Mouse (Mus musculus) heart, embryonic 15.5 days (tissue): ENCODE data around the gene Myof. TPM values are rescaled to one million over a fixed set of nuclear protein-coding genes. Genes with fewer than 3 reads are reported as not detected.

Experiments used
- ATAC-seq: fragments of 200-750 bp; cut with Nextera tagmentation; replicated peaks from 2 replicates; pipeline ENCODE4 v1.8.0; 2017; ENCODE audit warnings: low read depth, moderate TSS enrichment; ENCODE audit not compliant: insufficient number of reproducible peaks, insufficient read depth, low FRiP score
- H3K27ac ChIP-seq: fragments of 300-500 bp; sonication (generic); 2 replicates; pipeline ENCODE4 v1.5.1; 2015; ENCODE audit warnings: mild to moderate bottlenecking, inconsistent platforms
- H3K27me3 ChIP-seq: fragments of 300-500 bp; sonication (generic); 2 replicates; pipeline ENCODE4 v1.6.1; 2015; ENCODE audit warnings: inconsistent platforms
- H3K36me3 ChIP-seq: fragments of 300-500 bp; sonication (generic); 2 replicates; pipeline ENCODE4 v1.6.1; 2015; ENCODE audit warnings: mild to moderate bottlenecking, inconsistent platforms
- H3K4me1 ChIP-seq: fragments of 300-500 bp; sonication (generic); replicated peaks from 2 replicates; pipeline ENCODE4 v1.6.1; 2015; ENCODE audit warnings: inconsistent platforms
- H3K4me2 ChIP-seq: fragments of 300-500 bp; sonication (generic); 2 replicates; pipeline ENCODE4 v1.6.1; 2015; ENCODE audit warnings: inconsistent platforms, mild to moderate bottlenecking, moderate library complexity
- H3K4me3 ChIP-seq: fragments of 300-500 bp; sonication (generic); 2 replicates; pipeline ENCODE4 v1.5.1; 2015; ENCODE audit warnings: mild to moderate bottlenecking, inconsistent platforms
- H3K9ac ChIP-seq: fragments of 300-500 bp; sonication (generic); 2 replicates; pipeline ENCODE4 v1.6.1; 2015; ENCODE audit warnings: mild to moderate bottlenecking, inconsistent platforms
- H3K9me3 ChIP-seq: fragments of 300-500 bp; sonication (generic); replicated peaks from 2 replicates; pipeline ENCODE4 v1.6.1; 2016; ENCODE audit warnings: inconsistent platforms
- WGBS: fragments of 180-500 bp; shearing (Covaris S2); methylation state at CpG from one replicate; pipeline ENCODE4 v1.1.7; 2015; ENCODE audit warnings: mixed read lengths; 5-methylcytosine and 5-hydroxymethylcytosine counted together
- polyA plus RNA-seq: library from polyadenylated mRNA; unstranded; fragments of >200 nt; fragmentation: Nextera tagmentation; extraction: Ambion mirVana; gene quantifications from 2 replicates; pipeline ENCODE4 v1.2.1, GENCODE M21; 2015

The Myof gene
- polyA plus RNA-seq, 1 experiment from 2014 or later = 5.5 TPM

DNA sequence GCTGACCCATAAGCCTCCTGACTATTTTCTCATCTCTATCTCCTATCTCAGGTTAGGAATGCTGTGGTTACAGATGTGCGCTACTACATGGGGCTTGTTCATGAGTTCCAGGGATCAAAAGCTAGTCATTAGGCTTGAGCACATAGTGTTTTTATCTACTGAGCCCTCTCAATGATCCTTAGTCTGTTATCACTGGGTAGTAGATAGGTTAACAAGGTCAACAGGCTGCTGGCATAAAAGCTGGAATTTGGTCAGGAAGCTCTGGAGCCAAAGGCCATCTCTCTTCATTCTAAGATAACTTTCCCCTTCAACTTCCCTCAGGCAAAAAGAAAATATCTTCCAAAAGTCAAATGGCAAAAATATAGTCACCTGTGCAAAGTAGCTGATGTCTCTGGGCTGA, 183.1 kb downstream of the Myof start:
- Histone ChIP-seq H3K9ac (no peak overlapping the region), H3K27me3 (no peaks in the 10 kb centered on the region), H3K36me3 (no peaks in the 10 kb centered on the region), H3K4me1 (0 out of 2 replicates have a peak, but pooled peaks cover 7% of the 10 kb centered on the region), H3K9me3 (no peaks in the 10 kb centered on the region), H3K27ac (no peak overlapping the region), H3K4me3 (no peak overlapping the region), H3K4me2 (no peak overlapping the region)
- 40% methylated on average over 1 of the region's 1 CpGs for WGBS
- ATAC-seq = no peak

DNA sequence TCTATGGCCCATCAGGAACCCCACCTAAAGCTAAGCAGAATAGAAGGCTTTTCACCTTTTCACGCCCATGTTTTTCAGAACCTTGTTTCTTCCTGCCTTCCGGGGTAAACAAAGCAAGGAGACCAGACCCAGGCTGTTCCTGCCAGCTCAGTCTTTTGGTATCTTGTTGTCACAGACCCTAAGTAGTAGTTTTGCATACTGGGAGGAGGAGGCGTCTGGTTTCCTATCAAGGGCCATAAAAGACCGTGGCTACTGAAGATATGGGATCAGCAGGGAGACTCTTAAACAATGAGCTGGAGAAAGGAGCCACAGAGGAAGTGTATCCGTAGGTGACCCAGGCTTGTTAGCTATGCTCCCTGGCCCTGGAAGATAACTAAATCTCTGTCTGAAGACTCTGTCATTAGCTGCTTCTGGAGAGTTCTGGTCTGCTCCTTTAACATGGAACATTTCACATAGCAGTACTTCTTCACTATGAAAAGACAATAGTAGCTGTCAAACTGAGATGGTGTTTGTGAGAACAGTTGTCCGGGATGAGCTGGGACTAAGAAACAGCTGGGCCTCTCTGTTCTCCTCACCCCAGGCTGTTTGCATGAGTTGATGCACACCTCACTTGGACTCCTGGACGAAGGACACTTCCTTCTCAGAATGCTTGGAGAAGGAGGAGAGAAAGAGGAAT, 184.8 kb downstream of the Myof start:
- no peak overlapping the region for H3K4me2 ChIP-seq
- no peak overlapping the region for H3K4me3 ChIP-seq
- ATAC-seq = no peak
- H3K36me3 ChIP-seq = no peaks in the 10 kb centered on the region
- H3K9me3 ChIP-seq = no peaks in the 10 kb centered on the region
- 39% methylated on average over 7 of the region's 7 CpGs for WGBS
- no peak overlapping the region for H3K9ac ChIP-seq
- H3K27ac ChIP-seq = no peak overlapping the region
- no peaks in the 10 kb centered on the region for H3K27me3 ChIP-seq
- 0 out of 2 replicates have a peak, but pooled peaks cover 7% of the 10 kb centered on the region for H3K4me1 ChIP-seq

DNA sequence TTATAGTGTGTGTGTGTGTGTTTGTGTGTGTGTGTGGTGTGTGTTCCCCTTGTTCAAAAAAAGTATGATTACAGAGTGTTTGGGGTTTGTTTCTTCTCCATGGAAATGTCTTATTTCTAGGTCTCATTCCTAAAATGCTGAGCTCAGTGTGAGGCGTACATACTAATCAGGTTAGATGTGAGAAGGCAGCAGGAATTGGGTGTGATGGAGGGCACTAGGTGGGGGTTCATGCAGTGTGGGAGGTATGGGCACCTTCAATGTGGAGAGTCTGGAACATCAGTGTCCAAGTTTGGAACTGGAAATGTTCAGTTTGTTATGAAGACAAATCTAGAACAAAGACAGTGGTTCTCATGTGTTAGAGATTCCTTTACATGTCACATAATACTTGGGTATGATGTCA, 191.3 kb downstream of the Myof start:
- no peaks in the 10 kb centered on the region for H3K27me3 ChIP-seq
- H3K36me3 ChIP-seq = no peaks in the 10 kb centered on the region
- ATAC-seq = no peak
- no peaks in the 10 kb centered on the region for H3K4me1 ChIP-seq
- H3K4me3 ChIP-seq = no peak overlapping the region
- H3K27ac ChIP-seq = no peak overlapping the region
- 74% methylated on average over 1 of the region's 1 CpGs for WGBS
- no peaks in the 10 kb centered on the region for H3K9me3 ChIP-seq
- H3K4me2 ChIP-seq = no peak overlapping the region
- H3K9ac ChIP-seq = no peak overlapping the region

DNA sequence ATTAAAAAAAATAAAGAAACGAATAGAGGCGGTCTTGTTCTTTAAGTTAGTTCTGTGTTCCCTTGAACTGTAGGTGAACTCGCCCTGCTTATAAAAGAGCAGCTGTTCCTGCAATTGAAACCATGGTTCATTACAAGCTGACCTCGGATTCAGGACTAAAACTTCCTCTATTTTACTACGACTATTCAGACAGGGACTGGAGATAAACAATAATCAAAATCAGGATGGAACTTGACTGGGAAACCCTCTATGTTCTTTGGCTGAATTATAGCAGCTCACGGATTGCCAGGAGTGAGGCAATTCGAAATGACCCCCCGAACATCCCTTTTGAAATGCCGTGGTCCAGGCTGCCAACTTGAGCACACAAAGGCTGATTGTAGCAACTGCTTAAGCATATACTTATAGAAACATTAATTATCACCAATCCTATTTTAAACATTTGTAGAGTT, 191.8 kb downstream of the Myof start:
- Histone ChIP-seq H3K4me3 (no peak overlapping the region), H3K9me3 (no peaks in the 10 kb centered on the region), H3K4me1 (no peaks in the 10 kb centered on the region), H3K36me3 (no peaks in the 10 kb centered on the region), H3K9ac (no peak overlapping the region), H3K27me3 (no peaks in the 10 kb centered on the region), H3K4me2 (no peak overlapping the region), H3K27ac (no peak overlapping the region)
- WGBS = 59% methylated on average over 9 of the region's 9 CpGs
- no peak for ATAC-seq

Other genes starting within 250 kb of the Myof start
- gene Cep55, start 11.4 kb upstream of the Myof start, polyA plus RNA-seq = 24.6 and 26.4 TPM in 2 replicates
- gene Ffar4, start 53.5 kb upstream of the Myof start, polyA plus RNA-seq = 0.29 and 0.65 TPM in 2 replicates
- 4.9 and 12.8 TPM in 2 replicates for gene Rbp4, start 81.7 kb upstream of the Myof start, polyA plus RNA-seq
- gene Pde6c, start 89.2 kb upstream of the Myof start, polyA plus RNA-seq = not detected in 2 replicates
- 26.3 and 26.7 TPM in 2 replicates for gene Fra10ac1, start 180.6 kb upstream of the Myof start, polyA plus RNA-seq
- gene Lgi1, start 221.0 kb upstream of the Myof start, polyA plus RNA-seq = 0.29 and 0.55 TPM in 2 replicates